Comparison of ENCODE assay signal across 8 mouse cellular contexts in genomic region chr13:98262636-98263457, GRCm38 (mm10). TPM values are rescaled to one million over a fixed set of nuclear protein-coding genes. Genes with fewer than 3 reads are reported as not detected.
A peak's percentile ranks its signal among the peaks of the same experiment; 100 is the strongest.
DNase-seq lines count a peak whose midpoint lies in the region; ATAC-seq lines count a peak whose summit lies in the region.

Utp15 (minus strand) TSS chr13:98263041.
Ankra2 (plus strand) TSS chr13:98263074.

- H3K27me3 ChIP-seq in hindbrain, embryonic 14.5 days (ENCODE audit: control insufficient read depth, insufficient read depth, low read length), result no peaks in the 10 kb centered on the region

- H3K4me2 ChIP-seq in hindbrain, embryonic 14.5 days (replicated peaks), result peak within 1 kb of the TSS; percentile 88

- peaks cover 20% of the 10 kb centered on the region for H3K4me1 ChIP-seq in hindbrain, embryonic 14.5 days (replicated peaks; ENCODE audit: control insufficient read depth, insufficient read depth, low read length)

- peak; percentile 98 for DNase-seq in R1 (ENCODE audit: low read depth, low spot score)
- peak; percentile 100 for DNase-seq in cerebellum, postnatal 25 days
- DNase-seq in frontal cortex, postnatal 25 days (ENCODE audit: low spot score in 2 of 2), result peak; percentile 96 to 99
- peak; percentile 100 for DNase-seq in hindbrain, embryonic 14.5 days (ENCODE audit: low spot score)
- peak; percentile 98 to 99 for DNase-seq in layer of hippocampus, postnatal 36 days
- peak; percentile 99 for DNase-seq in lung, postnatal 36 days
- peak; percentile 99 for DNase-seq in retina, postnatal 1 day
- DNase-seq in urinary bladder, adult 18-20 months (ENCODE audit: low spot score in 2 of 2), result peak; percentile 96 to 97

- H3K27ac ChIP-seq in hindbrain, embryonic 14.5 days, result peak within 1 kb of the TSS; percentile 96

- no peaks in the 10 kb centered on the region for H3K9me3 ChIP-seq in hindbrain, embryonic 14.5 days (ENCODE audit: control insufficient read depth, low read length)

- H3K9ac ChIP-seq in hindbrain, embryonic 14.5 days, result peak within 1 kb of the TSS; percentile 95

- whole genome bisulfite sequencing in hindbrain, embryonic 14.5 days, result under 1% methylated on average over 71 of the region's 71 CpGs

- peak; percentile 99 for ATAC-seq in hindbrain, embryonic 14.5 days (ENCODE audit: low FRiP score)

- peak within 1 kb of the TSS; percentile 95 for H3K4me3 ChIP-seq in hindbrain, embryonic 14.5 days (replicated peaks; ENCODE audit: low read length)

- peaks cover 37% of the 10 kb centered on the region for H3K36me3 ChIP-seq in hindbrain, embryonic 14.5 days (replicated peaks; ENCODE audit: control insufficient read depth, insufficient read depth)

RNA-seq across cellular contexts. Expression of gene Utp15, which starts in this region (rescaled TPM):
- 26.9 and 30.3 TPM in 2 replicates for polyA plus RNA-seq in hindbrain, embryonic 14.5 days (2014; fragmentation: Nextera tagmentation; extraction: Ambion mirVana)
- 10 to 100 TPM; 20.6 to 20.7 TPM for total RNA-seq in layer of hippocampus, postnatal 36 days (2021)

RNA-seq across cellular contexts. Expression of gene Ankra2, which starts in this region (rescaled TPM):
- 93.4 and 94.2 TPM in 2 replicates for polyA plus RNA-seq in hindbrain, embryonic 14.5 days (2014; fragmentation: Nextera tagmentation; extraction: Ambion mirVana)
- 10 to 100 TPM; 48.0 to 51.0 TPM for total RNA-seq in layer of hippocampus, postnatal 36 days (2021)

Comparison
In these comparisons a context has a peak if more than half of its experiments do, and no peak if none do; other contexts are left out.
1. Peak in every context shown above with its lines: DNase-seq, ATAC-seq, H3K4me3 ChIP-seq and H3K27ac ChIP-seq.